Mouse (Mus musculus) intestine, embryonic 16.5 days (tissue): ENCODE measurements around the gene Trak1. TPM values are rescaled to one million over a fixed set of nuclear protein-coding genes. Genes with fewer than 3 reads are reported as not detected.
A peak's percentile ranks its signal among the peaks of the same experiment; 100 is the strongest.

Experiments used
- ATAC-seq: fragments of 200-750 bp; cut with Nextera tagmentation; 2 replicates; pipeline ENCODE4 v1.8.0; 2017; ENCODE audit warnings: moderate TSS enrichment, moderate library complexity
- H3K27ac ChIP-seq: fragments of 300-500 bp; sonication (generic); 2 replicates; pipeline ENCODE4 v1.5.1; 2014; ENCODE audit warnings: mild to moderate bottlenecking, low read length
- H3K27me3 ChIP-seq: fragments of 300-500 bp; sonication (generic); replicated peaks from 2 replicates; pipeline ENCODE4 v1.6.1; 2014; ENCODE audit warnings: low read length, control low read depth, mixed read lengths; ENCODE audit not compliant: control insufficient read depth, insufficient read depth
- H3K36me3 ChIP-seq: fragments of 300-500 bp; sonication (generic); 2 replicates; pipeline ENCODE4 v1.6.1; 2014; ENCODE audit warnings: low read length, control low read depth; ENCODE audit not compliant: control insufficient read depth, insufficient read depth
- H3K4me1 ChIP-seq: fragments of 300-500 bp; sonication (generic); 2 replicates; pipeline ENCODE4 v1.6.1; 2014; ENCODE audit warnings: low read length, control low read depth, mixed read lengths; ENCODE audit not compliant: control insufficient read depth, insufficient read depth
- H3K4me2 ChIP-seq: fragments of 300-500 bp; sonication (generic); 2 replicates; pipeline ENCODE4 v1.6.1; 2014; ENCODE audit warnings: low read depth, low read length, control low read depth
- H3K4me3 ChIP-seq: fragments of 300-500 bp; sonication (generic); 2 replicates; pipeline ENCODE4 v1.5.1; 2014; ENCODE audit warnings: mild to moderate bottlenecking, low read length
- H3K9ac ChIP-seq: fragments of 300-500 bp; sonication (generic); 2 replicates; pipeline ENCODE4 v1.6.1; 2014; ENCODE audit warnings: low read depth, low read length
- H3K9me3 ChIP-seq: fragments of 300-500 bp; sonication (generic); 2 replicates; pipeline ENCODE4 v1.6.1; 2016; ENCODE audit warnings: low read length, control low read depth; ENCODE audit not compliant: control insufficient read depth
- WGBS: fragments of 180-500 bp; shearing (Covaris S2); extraction: QIAGEN DNeasy Blood & Tissue Kit; methylation state at CpG from one replicate; pipeline ENCODE4 v1.1.7; 2014; 5-methylcytosine and 5-hydroxymethylcytosine counted together
- polyA plus RNA-seq: library from polyadenylated mRNA; unstranded; fragments of >200 nt; fragmentation: Nextera tagmentation; extraction: Ambion mirVana; gene quantifications from 2 replicates; pipeline ENCODE4 v1.2.1, GENCODE M21; 2015

The Trak1 gene
- polyA plus RNA-seq, 1 experiment from 2014 or later, result 21.7 TPM

- Histone ChIP-seq H3K4me3 (no peak overlapping the region), H3K4me1 (peaks cover 51% of the 10 kb centered on the region), H3K9ac (no peak overlapping the region), H3K27me3 (no peaks in the 10 kb centered on the region), H3K4me2 (peak overlapping the region; percentile 18; the same call in 1 of the 2 replicates), H3K27ac (peak overlapping the region; percentile 97), H3K36me3 (no peaks in the 10 kb centered on the region), H3K9me3 (no peaks in the 10 kb centered on the region)
- 39% methylated on average over 10 of the region's 10 CpGs for WGBS
- peak; percentile 61 for ATAC-seq
Observed at GRCm38 (mm10) chr9:121312237-121312891, 15.1 kb downstream of the Trak1 start.

GRCm38 (mm10) chr9:121313656-121314374, 16.5 kb downstream of the Trak1 start:
- no peaks in the 10 kb centered on the region for H3K27me3 ChIP-seq
- peak overlapping the region; percentile 41 for H3K4me3 ChIP-seq
- peak overlapping the region; percentile 71 for H3K4me2 ChIP-seq
- peak; percentile 69 for ATAC-seq
- H3K4me1 ChIP-seq, result peaks cover 55% of the 10 kb centered on the region
- 2% methylated on average over 21 of the region's 21 CpGs for WGBS
- H3K27ac ChIP-seq, result peak overlapping the region; percentile 97
- no peaks in the 10 kb centered on the region for H3K36me3 ChIP-seq
- peak overlapping the region; percentile 68 for H3K9ac ChIP-seq
- no peaks in the 10 kb centered on the region for H3K9me3 ChIP-seq

- peak; percentile 64 for ATAC-seq
- H3K4me1 ChIP-seq, result peaks cover 58% of the 10 kb centered on the region
- 5% methylated on average over 14 of the region's 14 CpGs for WGBS
Observed at GRCm38 (mm10) chr9:121314541-121315152, 17.3 kb downstream of the Trak1 start.

GRCm38 (mm10) chr9:121315901-121316595, 18.7 kb downstream of the Trak1 start:
- Histone ChIP-seq H3K4me1 (peaks cover 65% of the 10 kb centered on the region), H3K9ac (no peak overlapping the region), H3K27ac (peak overlapping the region; percentile 70), H3K4me3 (no peak overlapping the region), H3K36me3 (no peaks in the 10 kb centered on the region), H3K9me3 (no peaks in the 10 kb centered on the region), H3K4me2 (no peak overlapping the region), H3K27me3 (no peaks in the 10 kb centered on the region)
- no peak for ATAC-seq
- WGBS, result 77% methylated on average over 4 of the region's 4 CpGs

More at GRCm38 (mm10) chr9:121314541-121315152, 17.3 kb downstream of the Trak1 start:
- Histone ChIP-seq H3K9ac (peak overlapping the region; percentile 68), H3K36me3 (no peaks in the 10 kb centered on the region), H3K9me3 (no peaks in the 10 kb centered on the region), H3K27me3 (no peaks in the 10 kb centered on the region), H3K4me3 (peak overlapping the region; percentile 41), H3K27ac (peak overlapping the region; percentile 97), H3K4me2 (peak overlapping the region; percentile 71)

- H3K27me3 ChIP-seq, result no peaks in the 10 kb centered on the region
- H3K4me3 ChIP-seq, result no peak overlapping the region
- peak overlapping the region; percentile 70 for H3K27ac ChIP-seq
- WGBS, result 55% methylated on average over 12 of the region's 12 CpGs
- H3K4me2 ChIP-seq, result no peak overlapping the region
- H3K36me3 ChIP-seq, result no peaks in the 10 kb centered on the region
- H3K9ac ChIP-seq, result no peak overlapping the region
- no peaks in the 10 kb centered on the region for H3K9me3 ChIP-seq
- H3K4me1 ChIP-seq, result peaks cover 62% of the 10 kb centered on the region
- 0 out of 2 replicates have a peak, but pooled peaks have one; percentile 5 for ATAC-seq
Observed at GRCm38 (mm10) chr9:121316621-121317405, 19.5 kb downstream of the Trak1 start.

GRCm38 (mm10) chr9:121319323-121319966, 22.1 kb downstream of the Trak1 start:
- Histone ChIP-seq H3K4me1 (peaks cover 40% of the 10 kb centered on the region), H3K27me3 (no peaks in the 10 kb centered on the region), H3K9ac (no peak overlapping the region), H3K36me3 (no peaks in the 10 kb centered on the region), H3K27ac (peak overlapping the region; percentile 28; the same call in 1 of the 2 replicates), H3K4me3 (no peak overlapping the region), H3K4me2 (no peak overlapping the region), H3K9me3 (no peaks in the 10 kb centered on the region)
- ATAC-seq, result no peak
- WGBS, result 70% methylated on average over 10 of the region's 10 CpGs

- WGBS, result 42% methylated on average over 2 of the region's 2 CpGs
- H3K4me2 ChIP-seq, result no peak overlapping the region
- H3K9me3 ChIP-seq, result no peaks in the 10 kb centered on the region
- H3K36me3 ChIP-seq, result no peaks in the 10 kb centered on the region
- H3K27ac ChIP-seq, result no peak overlapping the region
- ATAC-seq, result 0 out of 2 replicates have a peak, but pooled peaks have one; percentile 27
- no peak overlapping the region; the same call in 1 of the 2 replicates for H3K9ac ChIP-seq
- no peaks in the 10 kb centered on the region for H3K27me3 ChIP-seq
- H3K4me1 ChIP-seq, result peaks cover 31% of the 10 kb centered on the region
- no peak overlapping the region for H3K4me3 ChIP-seq
Observed at GRCm38 (mm10) chr9:121320433-121320832, 23.1 kb downstream of the Trak1 start.

- H3K27ac ChIP-seq, result 0 out of 2 replicates have a peak overlapping the region, but pooled peaks have one; percentile 4
- H3K4me2 ChIP-seq, result no peak overlapping the region
- H3K9ac ChIP-seq, result no peak overlapping the region
- peaks cover 24% of the 10 kb centered on the region for H3K4me1 ChIP-seq
- H3K36me3 ChIP-seq, result no peaks in the 10 kb centered on the region
- no peak for ATAC-seq
- no peak overlapping the region for H3K4me3 ChIP-seq
- H3K9me3 ChIP-seq, result no peaks in the 10 kb centered on the region
- no peaks in the 10 kb centered on the region for H3K27me3 ChIP-seq
- WGBS, result 92% methylated on average over 2 of the region's 2 CpGs
Observed at GRCm38 (mm10) chr9:121321118-121321517, 23.8 kb downstream of the Trak1 start.
